Mouse (Mus musculus) CH12.LX (cell line): Measurements from ENCODE around the gene Klc4. TPM values are rescaled to one million over a fixed set of nuclear protein-coding genes. Genes with fewer than 3 reads are reported as not detected.

Experiments
- DNase-seq: peaks from one replicate; pipeline ENCODE4 v3.0.0-alpha.2; 2013; ENCODE audit errors: extremely low read depth
- H3K27ac ChIP-seq: 2 replicates; pipeline ENCODE4 v1.5.1; 2012; ENCODE audit warnings: low read depth, mild to moderate bottlenecking, control low read depth, moderate library complexity; ENCODE audit not compliant: insufficient read depth
- H3K27me3 ChIP-seq: replicated peaks from 2 replicates; pipeline ENCODE3; 2012; ENCODE audit warnings: inconsistent platforms
- H3K36me3 ChIP-seq, 2 experiments: replicated peaks in 1 of 2; 2 replicates each; pipeline versions ENCODE3 to v1.6.1; 2012; ENCODE audit warnings: inconsistent platforms in 1 of 2, low read length in 1 of 2, mild to moderate bottlenecking in 1 of 2, mixed read lengths in 1 of 2, moderate library complexity in 1 of 2; ENCODE audit not compliant: control insufficient read depth in 1 of 2, insufficient read depth in 1 of 2
- H3K4me1 ChIP-seq, 2 experiments: 2 replicates each; pipeline ENCODE4 v1.6.1; 2012; ENCODE audit warnings: inconsistent platforms in 1 of 2, moderate library complexity in 1 of 2; ENCODE audit not compliant: insufficient read depth in 2 of 2, control insufficient read depth in 1 of 2
- H3K4me2 ChIP-seq: 2 replicates; pipeline ENCODE4 v1.6.1; 2012; ENCODE audit warnings: low read depth, mild to moderate bottlenecking, control low read depth; ENCODE audit not compliant: poor library complexity, insufficient read depth, severe bottlenecking
- H3K4me3 ChIP-seq, 3 experiments: fragments of 150-350 bp in 1 of 3; sonication (generic) in 1 of 3; replicated peaks in 1 of 3; 2 replicates each; pipeline versions ENCODE3 to v1.5.1; 2011 to 2012; ENCODE audit warnings: low read depth in 2 of 3, low read length in 2 of 3, mild to moderate bottlenecking in 2 of 3, moderate library complexity in 2 of 3, control low read depth in 1 of 3, improper control_type of control experiment in 1 of 3, inconsistent platforms in 1 of 3, mixed read lengths in 1 of 3; ENCODE audit not compliant: poor library complexity in 1 of 3
- H3K79me2 ChIP-seq: replicated peaks from 2 replicates; pipeline ENCODE4 v1.6.1; 2012; ENCODE audit warnings: mild to moderate bottlenecking, moderate library complexity; ENCODE audit not compliant: control insufficient read depth, poor library complexity, insufficient read depth, severe bottlenecking; ENCODE audit errors: extremely low read depth
- H3K9ac ChIP-seq: 2 replicates; pipeline ENCODE4 v1.6.1; 2012; ENCODE audit warnings: low read depth, mild to moderate bottlenecking, control low read depth, moderate library complexity; ENCODE audit not compliant: insufficient read depth
- H3K9me3 ChIP-seq: replicated peaks from 2 replicates; pipeline ENCODE3; 2012; ENCODE audit warnings: low read length, inconsistent platforms, mixed read lengths
- BHLHE40 ChIP-seq: IDR thresholded peaks from 2 replicates; pipeline ENCODE4 v1.6.1; 2011; ENCODE audit warnings: mild to moderate bottlenecking, low read depth, low read length, improper control_type of control experiment
- CHD2 ChIP-seq: IDR thresholded peaks from 2 replicates; pipeline ENCODE4 v1.6.1; 2011; ENCODE audit warnings: low read length, improper control_type of control experiment
- ELF1 ChIP-seq: IDR thresholded peaks from 2 replicates; pipeline ENCODE4 v1.6.1; 2014; ENCODE audit warnings: low read depth, mild to moderate bottlenecking, inconsistent platforms, low read length, improper control_type of control experiment
- EP300 ChIP-seq: IDR thresholded peaks from 2 replicates; pipeline ENCODE4 v1.6.1; 2011; ENCODE audit warnings: low read length, improper control_type of control experiment
- GABPA ChIP-seq: IDR thresholded peaks from 2 replicates; pipeline ENCODE4 v1.6.1; 2012; ENCODE audit warnings: low read depth, low read length, improper control_type of control experiment, inconsistent platforms; ENCODE audit not compliant: insufficient replicate concordance
- HCFC1 ChIP-seq: IDR thresholded peaks from 2 replicates; pipeline ENCODE4 v1.6.1; 2012; ENCODE audit warnings: low read depth, mild to moderate bottlenecking, inconsistent platforms, low read length, improper control_type of control experiment
- IRF4 ChIP-seq: IDR thresholded peaks from 2 replicates; pipeline ENCODE4 v1.6.1; 2014; ENCODE audit warnings: low read depth, mild to moderate bottlenecking, inconsistent platforms, low read length, improper control_type of control experiment
- MAX ChIP-seq: IDR thresholded peaks from 2 replicates; pipeline ENCODE4 v1.6.1; 2011; ENCODE audit warnings: low read length, improper control_type of control experiment
- MEF2A ChIP-seq: IDR thresholded peaks from 2 replicates; pipeline ENCODE4 v1.6.1; 2014; ENCODE audit warnings: low read depth, mild to moderate bottlenecking, inconsistent platforms, low read length, improper control_type of control experiment, borderline replicate concordance
- MYC ChIP-seq: IDR thresholded peaks from 2 replicates; pipeline ENCODE4 v1.6.1; 2011; ENCODE audit warnings: low read depth, mild to moderate bottlenecking, improper control_type of control experiment, low read length
- NRF1 ChIP-seq: IDR thresholded peaks from 2 replicates; pipeline ENCODE4 v1.6.1; 2014; ENCODE audit warnings: low read depth, mild to moderate bottlenecking, inconsistent platforms, low read length, improper control_type of control experiment, moderate library complexity
- PAX5 ChIP-seq: IDR thresholded peaks from 2 replicates; pipeline ENCODE4 v1.6.1; 2012; ENCODE audit warnings: low read length, inconsistent platforms, mixed read lengths
- POLR2A ChIP-seq: IDR thresholded peaks from 2 replicates; pipeline ENCODE4 v1.6.1; 2011; ENCODE audit warnings: low read depth, mild to moderate bottlenecking, improper control_type of control experiment, low read length
- POLR2AphosphoS2 ChIP-seq: IDR thresholded peaks from 2 replicates; pipeline ENCODE4 v1.6.1; 2011; ENCODE audit warnings: low read depth, low read length, improper control_type of control experiment
- SMC3 ChIP-seq: IDR thresholded peaks from 2 replicates; pipeline ENCODE4 v1.6.1; 2011; ENCODE audit warnings: low read depth, low read length, improper control_type of control experiment
- UBTF ChIP-seq: IDR thresholded peaks from 2 replicates; pipeline ENCODE4 v1.6.1; 2012; ENCODE audit warnings: low read depth, mild to moderate bottlenecking, inconsistent platforms, low read length, improper control_type of control experiment, moderate library complexity
- USF2 ChIP-seq: conservative IDR thresholded peaks from 2 replicates; pipeline ENCODE4 v1.6.1; 2011; ENCODE audit warnings: low read depth, low read length, improper control_type of control experiment
- ZC3H11A ChIP-seq: IDR thresholded peaks from 2 replicates; pipeline ENCODE4 v1.6.1; 2012; ENCODE audit warnings: low read depth, mild to moderate bottlenecking, inconsistent platforms, low read length, improper control_type of control experiment
- ZNF384 ChIP-seq: IDR thresholded peaks from 2 replicates; pipeline ENCODE4 v1.6.1; 2012; ENCODE audit warnings: low read depth, low read length, improper control_type of control experiment, inconsistent platforms
- dilution Hi-C: fragments of 300-500 bp; cut with MboI; formaldehyde crosslinking; loops from 2 replicates; pipeline ENCODE4 v1.14.3; 2020; ENCODE audit warnings: low sequenced_read_pairs; ENCODE audit not compliant: extremely low pct_unique_long_range_greater_than_20kb, extremely low pct_ligation_motif_present
- in situ Hi-C: fragments of 300-500 bp; cut with MboI; formaldehyde crosslinking; loops from 3 replicates; pipeline ENCODE4 v1.14.3; 2019; ENCODE audit warnings: low sequenced_read_pairs, low pct_ligation_motif_present, low pct_unique_long_range_greater_than_20kb, mixed read lengths
- polyA plus RNA-seq: library from polyadenylated mRNA; unstranded; fragments of >175 nt; gene quantifications from 2 replicates; pipeline ENCODE4 v1.2.1, GENCODE M21; 2012; ENCODE audit warnings: low read depth; ENCODE audit not compliant: insufficient read length
- total RNA-seq, 2 experiments: library from RNA; depleted of rRNA; stranded (reverse); fragments of 300-350 nt in 1 of 2; fragments of >200 nt in 1 of 2; gene quantifications; 2 replicates each; pipeline ENCODE4 v1.2.3; 2012 to 2014

Klc4 gene
- total and polyA plus RNA-seq, 3 experiments, result 6.6 to 10.7 (median 6.7) TPM

GRCm38 (mm10) chr17:46678911-46679310, 33.1 kb upstream of the Klc4 start:
- TF ChIP-seq PAX5 (no peak), IRF4 (no peak), BHLHE40 (no peak), UBTF (no peak), ZC3H11A (no peak), NRF1 (no peak), USF2 (no peak), GABPA (no peak), MAX (no peak)
- H3K4me2 ChIP-seq, result peak overlapping the region; percentile 81
- peak overlapping the region; percentile 99; the same call in 1 of the 2 replicates for H3K9ac ChIP-seq
- no peaks in the 10 kb centered on the region for H3K9me3 ChIP-seq
- H3K4me1 ChIP-seq, result peaks cover 12 to 39% of the 10 kb centered on the region in 2 experiments
- dilution Hi-C loops (no loop called here), in situ Hi-C loops (no loop called here)
- DNase-seq, result no peak
- H3K27me3 ChIP-seq, result no peaks in the 10 kb centered on the region
- H3K27ac ChIP-seq, result no peak overlapping the region
- H3K79me2 ChIP-seq, result peaks cover 29% of the 10 kb centered on the region
- H3K36me3 ChIP-seq, result peaks cover 53 to 65% of the 10 kb centered on the region in 2 experiments
- no peak overlapping the region for H3K4me3 ChIP-seq

- TF ChIP-seq ZC3H11A (no peak), ZNF384 (no peak), MEF2A (no peak), POLR2AphosphoS2 (no peak), ELF1 (no peak), CHD2 (no peak), BHLHE40 (no peak), POLR2A (no peak), HCFC1 (no peak), EP300 (no peak), SMC3 (no peak), MYC (no peak), IRF4 (no peak)
- TF ChIP-seq, all 38 proteins: peak for 0
- no peaks in the 10 kb centered on the region for H3K9me3 ChIP-seq
- in situ Hi-C loops (no loop called here), dilution Hi-C loops (no loop called here)
- H3K4me3 ChIP-seq, result peak within 1 kb of the TSS; percentile 77 to 99 (median 86)
- no peak within 1 kb of the TSS for H3K27ac ChIP-seq
- DNase-seq, result no peak
- H3K4me1 ChIP-seq, result peaks cover 12 to 39% of the 10 kb centered on the region in 2 experiments
- peaks cover 48 to 61% of the 10 kb centered on the region in 2 experiments for H3K36me3 ChIP-seq
- H3K4me2 ChIP-seq, result peak within 1 kb of the TSS; percentile 81
- no peaks in the 10 kb centered on the region for H3K27me3 ChIP-seq
- H3K79me2 ChIP-seq, result peaks cover 33% of the 10 kb centered on the region
- peak within 1 kb of the TSS; percentile 99 for H3K9ac ChIP-seq
Observed at GRCm38 (mm10) chr17:46678416-46678815, 32.6 kb upstream of the Klc4 start, which contains the start of gene Mea1. Mea1 (plus strand) TSS chr17:46678793.
